Mouse (Mus musculus) kidney, embryonic 16.5 days (tissue): ENCODE measurements at regions not wholly inside any gene's neighbourhood (a gene's known extent, or its start where the extent isn't known, plus 50 kb on each side); places are given as distances from the start of the nearest gene placed in this dataset. TPM values are rescaled to one million over a fixed set of nuclear protein-coding genes. Genes with fewer than 3 reads are reported as not detected.

ENCODE experiments used
- microRNA-seq: library from miRNA; unstranded; fragments of <30 nt; microRNA quantifications from one replicate; pipeline ENCODE4, GENCODE M21; 2016

Small RNA genes in the stretch of these regions (microRNA-seq; reads per million reads assigned to microRNA genes)
- gene Gm26052 = not detected
